Mouse (Mus musculus) cerebellum, postnatal 10 days (tissue): ENCODE data around the gene Pik3c2a.

Experiments
- DNase-seq, 2 experiments: peaks; one replicate each; pipeline ENCODE4 v3.0.0; 2021; ENCODE audit warnings: mixed read lengths in 2 of 2

Pik3c2a gene

DNA sequence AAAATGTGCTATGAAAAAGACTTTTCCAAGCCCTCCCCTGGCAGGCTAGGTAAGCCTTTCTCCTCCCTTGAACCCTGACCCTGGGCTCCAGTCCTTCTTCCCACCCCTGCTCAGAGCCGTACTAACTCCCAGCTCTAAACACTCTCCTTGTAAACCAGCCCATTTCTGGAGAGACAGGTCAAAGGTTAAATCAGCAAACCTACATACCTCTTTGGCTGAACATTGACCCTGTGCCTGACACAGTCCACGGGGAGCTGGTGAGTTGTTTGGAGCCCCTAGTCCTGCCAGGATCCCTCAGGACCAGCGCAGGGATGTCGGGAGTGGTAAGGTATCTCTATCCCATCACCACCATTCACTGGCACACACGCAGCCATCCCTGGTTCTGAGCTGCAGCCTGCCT lies 150.9 kb downstream of the Pik3c2a start:
- DNase-seq = no peak

DNA sequence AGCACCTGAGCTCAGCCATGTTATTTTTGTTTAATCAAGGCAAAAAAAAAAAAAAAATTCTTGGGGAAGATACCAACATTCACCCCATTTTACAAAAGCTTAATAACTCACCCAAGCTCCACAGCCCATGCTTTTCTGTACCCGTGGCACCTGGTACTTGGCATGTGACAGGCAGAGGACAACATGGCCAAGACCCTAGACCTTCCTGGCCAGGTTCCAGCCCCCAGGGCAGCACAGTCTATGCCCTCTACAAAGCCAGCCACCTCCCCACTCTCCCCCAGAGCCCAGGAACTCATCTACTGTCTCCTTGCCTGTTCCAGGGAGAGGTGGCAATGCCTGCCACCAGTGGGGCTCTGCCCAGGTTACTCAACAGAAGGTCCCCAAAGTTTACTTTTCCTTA lies 152.7 kb downstream of the Pik3c2a start:
- peak in 1 of 2 experiments; percentile 39 for DNase-seq

DNA sequence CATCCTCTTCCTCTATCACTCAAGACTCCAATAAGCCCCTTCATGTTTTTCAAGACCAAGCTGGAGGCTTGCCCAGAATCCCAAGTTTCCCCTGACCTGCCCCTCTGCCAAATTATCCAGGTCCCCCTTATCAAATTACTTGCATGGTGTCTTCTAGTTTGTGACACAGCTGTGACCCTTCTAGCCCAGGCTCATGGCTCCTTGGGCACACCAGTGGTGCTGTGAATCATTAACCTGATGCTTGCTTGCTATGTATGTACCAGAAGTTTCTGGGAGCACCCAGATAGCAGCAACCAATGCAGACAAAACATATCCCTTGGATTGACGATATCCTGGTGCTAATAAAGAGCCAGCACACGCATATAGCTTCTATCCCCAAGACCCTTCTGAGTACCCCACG lies 154.3 kb downstream of the Pik3c2a start:
- no peak for DNase-seq

DNA sequence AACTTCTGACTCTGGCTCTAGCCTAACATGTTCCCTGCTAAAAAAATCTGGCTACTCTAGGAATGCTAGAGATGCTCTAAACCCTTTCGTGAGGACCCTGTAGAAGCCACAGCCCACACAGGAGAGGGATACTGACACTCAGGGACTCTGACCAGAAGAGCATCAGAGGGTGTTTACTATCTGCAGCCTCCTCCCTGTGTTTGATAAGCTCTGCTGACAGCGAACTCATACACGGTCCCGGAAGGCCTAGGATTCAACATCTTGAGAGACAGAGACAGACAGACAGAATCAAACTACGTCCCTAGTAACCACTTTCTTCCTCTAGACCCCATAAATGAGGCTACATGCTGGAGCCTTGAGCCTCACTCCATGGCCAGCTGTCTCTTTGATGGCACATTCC lies 155.3 kb downstream of the Pik3c2a start:
- no peak for DNase-seq
